Mouse (Mus musculus) cerebellum, adult 2 months (tissue): ENCODE data around the gene Golgb1. TPM values are rescaled to one million over a fixed set of nuclear protein-coding genes. Genes with fewer than 3 reads are reported as not detected.

Source experiments
- DNase-seq, 2 experiments: peaks; one replicate each; pipeline ENCODE4 v3.0.0; 2021
- H3K27ac ChIP-seq: fragments of 200-500 bp; 2 replicates; pipeline ENCODE4 v1.5.1; 2012; ENCODE audit warnings: low read length, control low read depth, inconsistent platforms; ENCODE audit not compliant: insufficient read depth
- H3K27me3 ChIP-seq: fragments of 200-500 bp; 2 replicates; pipeline ENCODE4 v1.6.1; 2012; ENCODE audit warnings: inconsistent platforms, mild to moderate bottlenecking, low read length, moderate library complexity; ENCODE audit not compliant: control insufficient read depth, insufficient read depth
- H3K4me1 ChIP-seq: fragments of 200-500 bp; 2 replicates; pipeline ENCODE4 v1.6.1; 2011; ENCODE audit warnings: low read length; ENCODE audit not compliant: control insufficient read depth, insufficient read depth
- H3K4me3 ChIP-seq: fragments of 200-500 bp; replicated peaks from 2 replicates; pipeline ENCODE3; 2011; ENCODE audit warnings: mild to moderate bottlenecking, low read depth, low read length, control low read depth; ENCODE audit not compliant: insufficient read depth
- CTCF ChIP-seq: fragments of 200-500 bp; IDR thresholded peaks from 2 replicates; pipeline ENCODE4 v1.5.1; 2011; ENCODE audit warnings: low read depth, mild to moderate bottlenecking, control low read depth, low read length, moderate library complexity, borderline replicate concordance; ENCODE audit not compliant: insufficient read depth
- POLR2A ChIP-seq: fragments of 200-500 bp; IDR thresholded peaks from 2 replicates; pipeline ENCODE4 v1.6.1; 2011; ENCODE audit warnings: low read length, control low read depth, borderline replicate concordance; ENCODE audit not compliant: insufficient read depth
- WGBS: fragments of 180-500 bp; shearing (Covaris S2); methylation state at CpG from one replicate; pipeline ENCODE4 v1.1.7; 2018; 5-methylcytosine and 5-hydroxymethylcytosine counted together
- polyA plus RNA-seq: library from polyadenylated mRNA; depleted of rRNA; stranded (reverse); fragments of >200 nt; gene quantifications from 2 replicates; pipeline ENCODE4 v1.2.3, GENCODE M21; 2012

The Golgb1 gene
- polyA plus RNA-seq, 1 experiment = 49.1 TPM

DNA sequence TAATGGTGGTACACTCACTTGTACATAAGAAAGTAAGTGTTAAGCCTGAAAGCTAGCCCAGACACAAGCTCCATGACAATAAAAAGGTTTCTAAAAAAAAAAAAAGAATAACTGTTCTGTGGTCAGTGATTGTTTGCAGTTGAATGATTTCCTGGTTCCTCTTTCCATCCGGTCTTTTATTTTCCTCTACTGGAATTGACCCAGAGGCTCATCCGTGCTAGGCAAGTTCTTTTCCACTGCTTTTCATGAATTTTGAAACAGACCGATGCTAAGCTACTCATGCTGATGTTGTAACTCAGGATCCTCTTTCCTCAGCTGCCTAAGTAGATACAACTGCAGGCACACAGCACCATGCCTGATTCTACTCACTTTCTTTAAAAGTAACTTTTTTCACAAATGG is 45.5 kb downstream of the Golgb1 start:
- 81% methylated on average over 3 of the region's 3 CpGs for WGBS
- H3K4me1 ChIP-seq = peaks cover 4% of the 10 kb centered on the region; the same call in 1 of the 2 replicates
- no peak for DNase-seq
- H3K27ac ChIP-seq = no peak overlapping the region
- TF ChIP-seq POLR2A (no peak), CTCF (no peak)
- H3K4me3 ChIP-seq = no peak overlapping the region
- H3K27me3 ChIP-seq = no peaks in the 10 kb centered on the region; the same call in 1 of the 2 replicates

- no peak for TF ChIP-seq CTCF
- TF ChIP-seq POLR2A = no peak
- no peak for DNase-seq
- WGBS = 93% methylated on average over 8 of the region's 8 CpGs
Observed at GRCm38 (mm10) chr16:36921067-36921613, 46.2 kb downstream of the Golgb1 start.

DNA sequence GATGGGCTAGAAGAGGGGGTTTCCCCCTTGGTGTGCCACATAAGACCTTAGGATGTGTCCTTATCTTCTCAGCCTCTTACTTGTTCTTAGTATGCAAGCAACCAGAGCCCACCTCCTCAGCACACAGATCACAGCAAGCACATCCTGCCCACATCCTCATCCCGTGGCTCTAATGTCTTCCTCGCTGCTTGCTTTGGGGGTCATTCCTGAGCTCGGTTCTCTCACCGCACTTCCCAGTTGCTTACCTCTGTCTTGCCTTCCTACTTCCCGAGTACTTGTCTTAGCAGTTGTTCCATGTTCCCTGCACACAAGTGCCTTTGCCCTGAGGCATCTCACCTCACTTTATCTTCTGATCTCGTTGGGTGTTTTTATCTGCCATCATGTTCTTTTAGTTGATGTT is 47.0 kb downstream of the Golgb1 start:
- Histone ChIP-seq H3K27ac (no peak overlapping the region), H3K27me3 (no peaks in the 10 kb centered on the region; the same call in 1 of the 2 replicates), H3K4me3 (no peak overlapping the region), H3K4me1 (peaks cover 4% of the 10 kb centered on the region; the same call in 1 of the 2 replicates)
- DNase-seq = no peak
- 94% methylated on average over 6 of the region's 6 CpGs for WGBS
- no peak for TF ChIP-seq CTCF
- TF ChIP-seq POLR2A = no peak

More at GRCm38 (mm10) chr16:36921067-36921613, 46.2 kb downstream of the Golgb1 start:
- H3K27ac ChIP-seq = no peak overlapping the region
- H3K4me1 ChIP-seq = peaks cover 4% of the 10 kb centered on the region; the same call in 1 of the 2 replicates
- no peak overlapping the region for H3K4me3 ChIP-seq
- no peaks in the 10 kb centered on the region; the same call in 1 of the 2 replicates for H3K27me3 ChIP-seq

DNA sequence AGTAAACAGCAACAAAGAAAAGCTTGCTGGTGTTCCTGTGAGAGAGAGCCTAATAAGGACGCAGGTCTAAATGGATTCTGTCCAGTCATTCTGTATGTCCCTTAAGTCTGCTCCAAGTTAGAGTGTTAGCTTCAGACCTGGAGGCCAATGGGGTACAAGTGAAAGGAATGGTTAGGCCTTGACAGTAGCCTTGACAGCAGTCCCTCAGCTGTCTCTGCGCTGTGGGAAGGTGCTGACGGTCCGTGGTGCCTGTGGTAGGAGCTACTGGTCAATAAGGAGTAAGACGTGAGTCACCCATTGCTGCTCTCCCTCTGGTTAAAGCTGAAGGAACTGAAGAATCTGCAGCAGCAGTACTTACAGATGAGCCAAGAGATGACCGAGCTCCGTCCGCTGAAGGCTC is 49.4 kb downstream of the Golgb1 start:
- no peak for TF ChIP-seq CTCF
- TF ChIP-seq POLR2A = no peak
- Histone ChIP-seq H3K4me3 (no peak overlapping the region), H3K27ac (no peak overlapping the region), H3K4me1 (peaks cover 4% of the 10 kb centered on the region; the same call in 1 of the 2 replicates), H3K27me3 (no peaks in the 10 kb centered on the region; the same call in 1 of the 2 replicates)
- 92% methylated on average over 8 of the region's 8 CpGs for WGBS
- no peak for DNase-seq

- WGBS = 93% methylated on average over 6 of the region's 6 CpGs
- no peak overlapping the region for H3K4me3 ChIP-seq
- peaks cover 4% of the 10 kb centered on the region; the same call in 1 of the 2 replicates for H3K4me1 ChIP-seq
- TF ChIP-seq POLR2A (no peak), CTCF (no peak)
- no peak overlapping the region for H3K27ac ChIP-seq
- no peak for DNase-seq
- no peaks in the 10 kb centered on the region for H3K27me3 ChIP-seq
Observed at GRCm38 (mm10) chr16:36925351-36925750, 50.4 kb downstream of the Golgb1 start.

DNA sequence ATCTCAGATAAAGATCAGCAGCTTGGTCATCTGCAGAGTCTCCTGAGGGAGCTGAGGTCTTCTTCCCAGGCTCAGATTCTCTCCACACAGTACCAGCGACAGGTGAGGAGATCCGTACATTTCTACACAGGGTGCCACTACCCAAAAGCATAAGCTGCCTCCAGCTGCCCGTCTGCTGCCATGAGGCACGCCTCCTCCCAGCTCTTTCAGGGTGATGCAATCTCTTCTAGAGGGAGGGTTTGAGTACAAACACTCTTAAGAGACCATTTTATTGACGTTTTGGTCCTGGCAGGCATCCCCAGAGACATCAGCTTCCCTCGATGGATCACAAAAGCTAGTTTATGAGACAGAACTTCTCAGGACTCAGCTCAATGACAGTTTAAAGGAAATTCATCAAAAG is 50.9 kb downstream of the Golgb1 start:
- no peak overlapping the region for H3K27ac ChIP-seq
- TF ChIP-seq POLR2A (no peak), CTCF (no peak)

GRCm38 (mm10) chr16:36926514-36927447 is 51.8 kb downstream of the Golgb1 start:
- DNase-seq = no peak
- 94% methylated on average over 10 of the region's 10 CpGs for WGBS
- Histone ChIP-seq H3K27me3 (no peaks in the 10 kb centered on the region), H3K27ac (no peak overlapping the region), H3K4me1 (peaks cover 4% of the 10 kb centered on the region; the same call in 1 of the 2 replicates), H3K4me3 (no peak overlapping the region)
- TF ChIP-seq POLR2A (no peak), CTCF (no peak)

More for the DNA sequence above, 50.9 kb downstream of the Golgb1 start:
- DNase-seq = no peak
- WGBS = 75% methylated on average over 6 of the region's 6 CpGs
- H3K4me3 ChIP-seq = no peak overlapping the region
- H3K4me1 ChIP-seq = peaks cover 4% of the 10 kb centered on the region; the same call in 1 of the 2 replicates
- H3K27me3 ChIP-seq = no peaks in the 10 kb centered on the region

- TF ChIP-seq CTCF (no peak), POLR2A (no peak)
- Histone ChIP-seq H3K27me3 (no peaks in the 10 kb centered on the region), H3K4me3 (no peak overlapping the region), H3K4me1 (no peaks in the 10 kb centered on the region), H3K27ac (no peak overlapping the region)
- DNase-seq = no peak
- 92% methylated on average over 10 of the region's 10 CpGs for WGBS
Observed at GRCm38 (mm10) chr16:36927495-36928105, 52.7 kb downstream of the Golgb1 start.
